Mouse (Mus musculus): ENCODE measurements around the gene Gm20671. TPM values are rescaled to one million over a fixed set of nuclear protein-coding genes. Genes with fewer than 3 reads are reported as not detected.
"Not testable (repeated sequence)": the region's sequence is repeated elsewhere in the genome, so short reads cannot be mapped to it uniquely, and the experiment has no call there.

The Gm20671 gene
- polyA plus RNA-seq, 1 experiment from 2014 or later = not detected

GRCm38 (mm10) chr5:32772361-32772760, 54.5 kb downstream of the Gm20671 start:
- 94% methylated on average over 2 of the region's 2 CpGs for WGBS
- Histone ChIP-seq H3K27ac (ENCODE audit: low read length) (no peak overlapping the region), H3K9ac (replicated peaks; ENCODE audit: low read depth) (no peak overlapping the region), H3K4me3 (ENCODE audit: low read depth, low read length) (no peak overlapping the region), H3K36me3 (ENCODE audit: insufficient read depth, low read length) (no peaks in the 10 kb centered on the region), H3K4me1 (ENCODE audit: insufficient read depth, low read depth, low read length) (no peaks in the 10 kb centered on the region), H3K4me2 (replicated peaks; ENCODE audit: low read depth, low read length) (no peak overlapping the region), H3K9me3 (ENCODE audit: low read length) (no peaks in the 10 kb centered on the region), H3K27me3 (replicated peaks; ENCODE audit: insufficient read depth, low read length) (no peaks in the 10 kb centered on the region)
- ATAC-seq = no peak
- TF ChIP-seq EP300 (IDR thresholded peaks at IDR 0.05) = no peak
- no peak for TF ChIP-seq CTCF (IDR thresholded peaks at IDR 0.05)
- DNase-seq (ENCODE audit: low spot score) = no peak

DNA sequence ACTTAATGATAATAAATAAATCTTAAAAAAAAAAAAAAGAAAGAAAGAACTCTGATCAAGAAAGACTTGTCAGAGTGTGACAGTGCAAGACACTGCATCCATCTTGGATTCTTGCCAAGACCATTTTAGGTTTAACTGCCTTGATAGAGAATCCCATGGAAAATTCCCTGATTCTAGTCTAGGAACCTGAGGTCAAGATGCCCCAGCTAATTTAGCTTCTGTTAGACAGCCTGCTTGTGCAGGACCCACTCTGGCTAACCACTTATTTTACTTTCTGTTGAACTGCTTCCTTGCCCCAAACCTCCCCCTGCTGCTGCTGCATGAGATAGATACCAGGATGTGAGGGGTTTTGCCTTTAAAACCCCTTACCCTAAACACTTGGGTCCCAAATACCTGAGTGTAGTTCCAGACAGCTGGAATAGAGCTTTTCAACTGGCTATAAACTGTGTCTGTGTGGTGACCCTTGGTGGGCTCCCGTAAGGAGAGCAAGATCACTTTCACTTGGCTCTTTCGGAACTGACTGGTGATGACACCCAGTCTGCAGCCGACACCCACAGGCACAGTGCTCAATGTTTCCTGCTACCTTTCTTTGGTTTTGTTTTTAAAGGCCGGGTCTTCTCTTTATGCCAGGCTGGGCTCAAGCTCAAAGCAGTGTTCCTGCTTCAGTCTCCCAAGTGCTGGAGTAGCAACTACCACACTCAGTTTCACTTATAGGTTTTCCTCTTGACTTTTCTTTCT, 59.1 kb downstream of the Gm20671 start:
- ATAC-seq = no peak
- Histone ChIP-seq H3K4me1 (ENCODE audit: insufficient read depth, low read depth, low read length) (no peaks in the 10 kb centered on the region), H3K4me2 (replicated peaks; ENCODE audit: low read depth, low read length) (no peak overlapping the region), H3K4me3 (ENCODE audit: low read depth, low read length) (no peak overlapping the region), H3K9me3 (ENCODE audit: low read length) (no peaks in the 10 kb centered on the region), H3K9ac (replicated peaks; ENCODE audit: low read depth) (no peak overlapping the region), H3K36me3 (ENCODE audit: insufficient read depth, low read length) (no peaks in the 10 kb centered on the region), H3K27me3 (replicated peaks; ENCODE audit: insufficient read depth, low read length) (no peaks in the 10 kb centered on the region), H3K27ac (ENCODE audit: low read length) (no peak overlapping the region)
- no peak for DNase-seq (ENCODE audit: low spot score)
- TF ChIP-seq CTCF (IDR thresholded peaks at IDR 0.05) = no peak
- no peak for TF ChIP-seq EP300 (IDR thresholded peaks at IDR 0.05)
- WGBS = 88% methylated on average over 4 of the region's 4 CpGs

DNA sequence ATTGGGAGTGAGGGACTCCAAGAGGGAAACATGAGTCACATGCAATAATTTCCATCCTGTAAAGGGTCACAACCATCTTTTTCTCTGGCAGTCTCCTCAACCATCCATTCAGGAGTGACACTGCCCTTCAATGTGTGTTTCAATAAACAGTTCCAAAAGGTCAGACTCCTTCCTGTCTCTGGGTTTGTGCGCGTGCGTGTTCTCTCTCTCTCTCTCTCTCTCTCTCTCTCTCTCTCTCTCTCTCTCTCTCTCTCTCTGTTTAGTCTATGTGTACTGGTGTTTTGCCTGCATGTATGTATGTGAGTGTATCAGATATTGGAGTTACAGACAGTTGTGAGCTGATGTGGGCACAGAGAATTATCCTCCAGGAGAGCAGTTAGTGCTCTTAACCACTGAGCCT, 59.9 kb downstream of the Gm20671 start:
- WGBS = 47% methylated on average over 3 of the region's 3 CpGs
- no peak overlapping the region for H3K4me2 ChIP-seq (replicated peaks; ENCODE audit: low read depth, low read length)
- DNase-seq (ENCODE audit: low spot score) = no peak
- H3K27ac ChIP-seq (ENCODE audit: low read length) = no peak overlapping the region
- peak; percentile 35; the same call in 1 of the 2 replicates for ATAC-seq
- no peaks in the 10 kb centered on the region for H3K9me3 ChIP-seq (ENCODE audit: low read length)
- no peak overlapping the region for H3K4me3 ChIP-seq (ENCODE audit: low read depth, low read length)
- H3K36me3 ChIP-seq (ENCODE audit: insufficient read depth, low read length) = no peaks in the 10 kb centered on the region
- TF ChIP-seq EP300 (IDR thresholded peaks at IDR 0.05) (no peak), CTCF (IDR thresholded peaks at IDR 0.05) (no peak)
- no peaks in the 10 kb centered on the region for H3K27me3 ChIP-seq (replicated peaks; ENCODE audit: insufficient read depth, low read length)
- H3K4me1 ChIP-seq (ENCODE audit: insufficient read depth, low read depth, low read length) = no peaks in the 10 kb centered on the region
- no peak overlapping the region for H3K9ac ChIP-seq (replicated peaks; ENCODE audit: low read depth)

DNA sequence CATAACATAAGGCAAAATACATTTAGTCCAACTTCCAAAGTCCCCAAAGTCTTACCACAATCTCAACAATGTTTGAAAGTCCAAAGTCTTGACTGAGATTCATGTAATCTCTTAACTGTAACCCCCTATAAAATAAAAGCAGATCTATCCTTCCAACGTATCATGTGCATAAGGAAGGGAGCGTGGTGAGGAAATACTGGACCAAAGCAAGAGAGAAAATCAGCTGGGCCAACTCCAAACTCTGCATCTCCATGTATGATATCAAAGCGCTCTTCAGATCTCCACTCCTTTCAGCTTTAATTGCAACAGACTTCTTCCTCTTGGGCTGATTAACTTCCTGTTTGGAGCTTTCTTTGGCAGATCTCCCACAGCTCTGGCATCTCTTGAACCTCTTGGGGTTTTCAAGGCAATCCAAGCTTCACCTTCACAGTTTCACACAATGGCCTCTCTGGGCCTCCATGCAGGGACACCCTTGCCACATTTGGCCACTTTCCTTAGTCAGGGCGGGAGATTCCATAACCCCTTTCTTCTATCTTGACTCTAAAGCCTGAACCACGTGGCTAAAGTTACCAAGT, 65.3 kb downstream of the Gm20671 start:
- Histone ChIP-seq H3K4me3 (ENCODE audit: low read depth, low read length) (no peak overlapping the region), H3K27ac (ENCODE audit: low read length) (no peak overlapping the region), H3K4me1 (ENCODE audit: insufficient read depth, low read depth, low read length) (no peaks in the 10 kb centered on the region), H3K4me2 (replicated peaks; ENCODE audit: low read depth, low read length) (no peak overlapping the region), H3K36me3 (ENCODE audit: insufficient read depth, low read length) (no peaks in the 10 kb centered on the region), H3K9me3 (ENCODE audit: low read length) (no peaks in the 10 kb centered on the region), H3K27me3 (replicated peaks; ENCODE audit: insufficient read depth, low read length) (no peaks in the 10 kb centered on the region), H3K9ac (replicated peaks; ENCODE audit: low read depth) (no peak overlapping the region)
- DNase-seq (ENCODE audit: low spot score) (peak; percentile 76), ATAC-seq (peak; percentile 38)
- no peak for TF ChIP-seq CTCF (IDR thresholded peaks at IDR 0.05)
- 0 out of 2 replicates have a peak, but pooled peaks have one; percentile 28 for TF ChIP-seq EP300 (IDR thresholded peaks at IDR 0.05)
- WGBS = 56% methylated on average over 5 of the region's 5 CpGs

GRCm38 (mm10) chr5:32760787-32761186, 66.1 kb downstream of the Gm20671 start:
- Histone ChIP-seq H3K36me3 (ENCODE audit: insufficient read depth, low read length) (no peaks in the 10 kb centered on the region), H3K4me1 (ENCODE audit: insufficient read depth, low read depth, low read length) (no peaks in the 10 kb centered on the region), H3K4me2 (replicated peaks; ENCODE audit: low read depth, low read length) (no peak overlapping the region), H3K27me3 (replicated peaks; ENCODE audit: insufficient read depth, low read length) (no peaks in the 10 kb centered on the region), H3K9me3 (ENCODE audit: low read length) (no peaks in the 10 kb centered on the region), H3K4me3 (ENCODE audit: low read depth, low read length) (no peak overlapping the region), H3K27ac (ENCODE audit: low read length) (no peak overlapping the region), H3K9ac (replicated peaks; ENCODE audit: low read depth) (no peak overlapping the region)
- ATAC-seq (no peak), DNase-seq (ENCODE audit: low spot score) (no peak)
- TF ChIP-seq CTCF (IDR thresholded peaks at IDR 0.05) (no peak), EP300 (IDR thresholded peaks at IDR 0.05) (no peak)
- 71% methylated on average over 3 of the region's 3 CpGs for WGBS

GRCm38 (mm10) chr5:32760352-32760751, 66.6 kb downstream of the Gm20671 start:
- not testable (repeated sequence) for H3K4me3 ChIP-seq (ENCODE audit: low read depth, low read length); H3K27ac ChIP-seq (ENCODE audit: low read length); H3K9ac ChIP-seq (replicated peaks; ENCODE audit: low read depth); H3K9me3 ChIP-seq (ENCODE audit: low read length); H3K4me2 ChIP-seq (replicated peaks; ENCODE audit: low read depth, low read length); H3K36me3 ChIP-seq (ENCODE audit: insufficient read depth, low read length); H3K4me1 ChIP-seq (ENCODE audit: insufficient read depth, low read depth, low read length); H3K27me3 ChIP-seq (replicated peaks; ENCODE audit: insufficient read depth, low read length); ATAC-seq; DNase-seq (ENCODE audit: low spot score)
- 97% methylated on average over 18 of the region's 18 CpGs for WGBS

Data from lung, postnatal 0 days (tissue).